Mouse (Mus musculus): ENCODE measurements around the gene Egfl8. TPM values are rescaled to one million over a fixed set of nuclear protein-coding genes. Genes with fewer than 3 reads are reported as not detected.

Egfl8 gene
- 8.8 and 11.4 TPM in 2 replicates for polyA plus RNA-seq (2014; fragmentation: Nextera tagmentation; extraction: Ambion mirVana)

DNA sequence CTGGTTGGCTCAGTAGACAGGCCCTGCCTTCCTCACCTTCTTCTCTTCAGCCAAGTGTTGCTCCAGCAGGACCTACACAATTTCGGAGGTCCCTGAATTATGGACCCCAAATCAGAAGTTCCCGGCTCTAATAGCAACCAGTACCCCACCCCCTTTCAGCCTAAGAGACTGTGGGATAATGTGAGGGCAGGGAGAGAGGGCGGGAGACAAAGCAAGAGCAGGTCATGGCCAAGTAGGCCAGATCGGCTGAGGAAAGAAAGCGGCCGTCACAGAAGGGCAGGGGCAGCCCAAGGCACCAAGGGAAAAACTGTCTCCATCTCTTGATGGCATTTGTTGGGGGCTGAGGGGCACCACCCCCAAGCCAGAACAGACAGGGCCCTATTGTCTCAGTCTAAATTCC lies at the start of gene Egfl8:
TSS of gene Egfl8 (minus strand) at position 101 of the 400 bp plus-strand sequence.
- Histone ChIP-seq H3K9me3 (ENCODE audit: control insufficient read depth, low read length) (no peaks in the 10 kb centered on the region), H3K4me3 (replicated peaks; ENCODE audit: low read length) (no peak within 1 kb of the TSS), H3K4me1 (replicated peaks; ENCODE audit: control insufficient read depth, insufficient read depth, low read length) (no peaks in the 10 kb centered on the region), H3K27ac (peak within 1 kb of the TSS; percentile 10; the same call in 1 of the 2 replicates), H3K27me3 (ENCODE audit: control insufficient read depth, insufficient read depth, low read length) (no peaks in the 10 kb centered on the region), H3K36me3 (replicated peaks; ENCODE audit: control insufficient read depth, insufficient read depth) (peaks cover 69% of the 10 kb centered on the region), H3K9ac (peak within 1 kb of the TSS; percentile 24; the same call in 1 of the 2 replicates), H3K4me2 (replicated peaks) (no peak within 1 kb of the TSS; the same call in 1 of the 2 replicates)
- ATAC-seq (ENCODE audit: low FRiP score) = no peak
- DNase-seq (ENCODE audit: low spot score) = no peak
- WGBS = 63% methylated on average over 6 of the region's 6 CpGs

DNA sequence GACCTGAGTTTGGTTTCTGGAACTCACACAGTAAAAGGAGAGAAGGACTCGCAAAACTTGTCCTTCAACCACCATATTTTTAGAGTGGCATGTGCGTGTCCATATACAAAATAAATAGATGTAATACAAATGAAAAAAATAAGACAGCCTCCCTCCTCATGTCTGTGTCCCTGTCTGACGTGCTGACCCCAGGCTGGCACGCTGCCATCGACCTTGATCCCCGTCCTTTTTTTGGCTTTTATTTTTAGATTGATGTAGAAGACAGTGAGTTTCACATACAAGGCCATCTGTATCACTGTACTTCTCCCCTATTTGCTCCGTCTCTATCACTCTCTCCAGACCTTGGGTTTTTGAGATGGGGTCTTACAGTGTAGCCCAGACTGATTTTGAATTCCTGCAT lies 48.7 kb upstream of the Egfl8 start:
- no peaks in the 10 kb centered on the region for H3K36me3 ChIP-seq (replicated peaks; ENCODE audit: control insufficient read depth, insufficient read depth)
- no peaks in the 10 kb centered on the region for H3K4me1 ChIP-seq (replicated peaks; ENCODE audit: control insufficient read depth, insufficient read depth, low read length)
- H3K27me3 ChIP-seq (ENCODE audit: control insufficient read depth, insufficient read depth, low read length) = peaks cover 19% of the 10 kb centered on the region
- no peaks in the 10 kb centered on the region for H3K9me3 ChIP-seq (ENCODE audit: control insufficient read depth, low read length)
- H3K27ac ChIP-seq = no peak overlapping the region
- H3K9ac ChIP-seq = no peak overlapping the region
- 74% methylated on average over 7 of the region's 7 CpGs for WGBS
- ATAC-seq (ENCODE audit: low FRiP score) (no peak), DNase-seq (ENCODE audit: low spot score) (no peak)
- no peak overlapping the region for H3K4me2 ChIP-seq (replicated peaks)
- H3K4me3 ChIP-seq (replicated peaks; ENCODE audit: low read length) = no peak overlapping the region

DNA sequence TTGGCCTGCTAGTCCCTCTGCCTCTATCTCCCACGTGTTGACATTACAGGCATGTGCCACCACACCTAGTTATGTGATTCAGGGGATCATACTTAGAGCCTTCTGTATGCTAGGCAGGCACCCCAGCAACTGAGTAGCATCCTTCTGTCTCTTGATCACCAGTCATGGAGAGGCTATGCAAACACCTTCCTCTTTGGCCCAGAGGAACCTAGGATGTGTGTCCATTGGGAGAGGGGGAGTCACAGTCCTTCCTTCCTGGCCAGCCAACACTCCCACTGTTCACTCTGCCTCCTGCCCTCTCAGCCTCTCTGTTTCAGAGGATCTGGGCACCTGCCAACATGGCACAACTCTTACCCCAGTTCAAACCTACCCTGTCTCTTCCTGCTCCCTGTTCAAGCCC lies 47.8 kb upstream of the Egfl8 start:
- no peak overlapping the region for H3K9ac ChIP-seq
- no peaks in the 10 kb centered on the region for H3K9me3 ChIP-seq (ENCODE audit: control insufficient read depth, low read length)
- no peaks in the 10 kb centered on the region for H3K36me3 ChIP-seq (replicated peaks; ENCODE audit: control insufficient read depth, insufficient read depth)
- no peaks in the 10 kb centered on the region for H3K4me1 ChIP-seq (replicated peaks; ENCODE audit: control insufficient read depth, insufficient read depth, low read length)
- H3K4me2 ChIP-seq (replicated peaks) = no peak overlapping the region
- no peak overlapping the region for H3K4me3 ChIP-seq (replicated peaks; ENCODE audit: low read length)
- no peak overlapping the region for H3K27ac ChIP-seq
- H3K27me3 ChIP-seq (ENCODE audit: control insufficient read depth, insufficient read depth, low read length) = peaks cover 19% of the 10 kb centered on the region
- DNase-seq (ENCODE audit: low spot score) (no peak), ATAC-seq (ENCODE audit: low FRiP score) (no peak)
- 59% methylated on average over 1 of the region's 1 CpGs for WGBS

DNA sequence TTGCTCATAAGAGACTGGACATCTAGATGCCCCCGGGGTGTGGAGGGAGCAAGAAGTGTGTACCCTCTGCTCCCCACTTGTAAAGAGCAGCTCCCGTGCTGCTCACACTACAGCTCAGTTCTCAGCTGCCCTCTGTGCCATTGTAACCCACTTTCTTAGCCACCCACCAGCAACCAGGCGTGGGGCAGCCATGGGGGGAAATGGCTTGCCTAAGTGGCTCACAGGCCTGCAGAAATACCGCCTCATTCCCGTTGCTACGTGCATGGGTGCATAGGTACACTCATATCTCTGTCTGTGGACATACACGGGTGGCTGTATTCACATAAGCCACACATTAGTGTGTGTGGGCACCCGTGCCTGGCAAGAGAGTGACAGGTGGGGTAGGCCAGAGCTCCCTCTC lies 47.2 kb upstream of the Egfl8 start:
- Histone ChIP-seq H3K9me3 (ENCODE audit: control insufficient read depth, low read length) (no peaks in the 10 kb centered on the region), H3K4me1 (replicated peaks; ENCODE audit: control insufficient read depth, insufficient read depth, low read length) (no peaks in the 10 kb centered on the region), H3K27me3 (ENCODE audit: control insufficient read depth, insufficient read depth, low read length) (peaks cover 19% of the 10 kb centered on the region), H3K36me3 (replicated peaks; ENCODE audit: control insufficient read depth, insufficient read depth) (no peaks in the 10 kb centered on the region), H3K4me3 (replicated peaks; ENCODE audit: low read length) (no peak overlapping the region), H3K4me2 (replicated peaks) (no peak overlapping the region), H3K27ac (no peak overlapping the region), H3K9ac (no peak overlapping the region)
- DNase-seq (ENCODE audit: low spot score) (no peak), ATAC-seq (ENCODE audit: low FRiP score) (no peak)
- WGBS = 85% methylated on average over 8 of the region's 8 CpGs

DNA sequence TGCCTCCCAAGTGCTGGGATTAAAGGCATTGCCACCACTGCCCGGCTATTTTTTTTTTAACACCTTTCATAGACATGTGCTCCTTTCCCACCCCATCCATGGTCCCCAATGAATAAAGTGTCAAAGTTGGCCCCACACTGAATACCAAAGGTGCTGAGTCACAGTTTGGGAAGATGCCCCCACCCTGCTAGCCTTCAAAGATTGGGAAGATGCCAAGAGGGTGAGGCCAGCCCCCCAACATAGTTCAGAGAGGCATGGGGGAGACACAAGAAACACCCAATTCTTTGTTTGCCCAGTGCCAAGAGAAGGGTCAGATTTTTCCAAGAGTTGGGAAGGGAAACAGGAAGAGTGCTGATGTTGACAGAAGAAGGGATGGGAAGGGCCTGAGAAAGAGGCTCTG lies 46.7 kb upstream of the Egfl8 start:
- no peak for DNase-seq (ENCODE audit: low spot score)
- H3K4me3 ChIP-seq (replicated peaks; ENCODE audit: low read length) = no peak overlapping the region
- H3K9me3 ChIP-seq (ENCODE audit: control insufficient read depth, low read length) = no peaks in the 10 kb centered on the region
- H3K27ac ChIP-seq = no peak overlapping the region
- H3K4me1 ChIP-seq (replicated peaks; ENCODE audit: control insufficient read depth, insufficient read depth, low read length) = no peaks in the 10 kb centered on the region
- peaks cover 19% of the 10 kb centered on the region for H3K27me3 ChIP-seq (ENCODE audit: control insufficient read depth, insufficient read depth, low read length)
- H3K36me3 ChIP-seq (replicated peaks; ENCODE audit: control insufficient read depth, insufficient read depth) = no peaks in the 10 kb centered on the region
- ATAC-seq (ENCODE audit: low FRiP score) = no peak
- 93% methylated on average over 1 of the region's 1 CpGs for WGBS
- H3K9ac ChIP-seq = no peak overlapping the region
- no peak overlapping the region for H3K4me2 ChIP-seq (replicated peaks)

DNA sequence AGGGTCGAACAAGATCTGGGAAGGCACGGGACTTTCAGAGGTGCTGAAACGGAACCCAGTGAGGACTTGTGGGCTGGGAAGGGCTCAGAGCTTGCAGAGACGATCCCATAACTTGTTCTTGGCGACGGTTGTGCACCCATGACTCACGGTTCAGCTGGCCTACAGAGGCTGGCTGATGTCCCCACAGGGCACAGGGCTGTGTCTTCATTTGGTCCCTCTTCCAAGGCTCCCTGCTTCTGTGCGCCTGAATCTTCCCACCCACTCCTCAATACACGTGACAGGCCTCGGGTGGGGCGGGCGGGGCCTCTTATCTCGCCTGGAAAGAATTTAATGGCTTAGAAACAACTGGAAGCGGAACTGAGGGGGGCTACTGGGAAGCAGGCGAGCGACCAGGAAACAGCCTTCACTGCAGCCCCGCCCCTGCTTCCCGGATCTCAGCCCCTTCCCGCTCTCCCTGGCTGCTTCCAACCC lies 45.4 kb upstream of the Egfl8 start:
- no peak for DNase-seq (ENCODE audit: low spot score)
- Histone ChIP-seq H3K27me3 (ENCODE audit: control insufficient read depth, insufficient read depth, low read length) (peaks cover 19% of the 10 kb centered on the region), H3K4me3 (replicated peaks; ENCODE audit: low read length) (no peak overlapping the region; the same call in 1 of the 2 replicates), H3K9me3 (ENCODE audit: control insufficient read depth, low read length) (no peaks in the 10 kb centered on the region), H3K4me2 (replicated peaks) (peak overlapping the region; percentile 29), H3K9ac (no peak overlapping the region), H3K4me1 (replicated peaks; ENCODE audit: control insufficient read depth, insufficient read depth, low read length) (no peaks in the 10 kb centered on the region), H3K27ac (no peak overlapping the region), H3K36me3 (replicated peaks; ENCODE audit: control insufficient read depth, insufficient read depth) (no peaks in the 10 kb centered on the region)
- no peak for ATAC-seq (ENCODE audit: low FRiP score)
- 11% methylated on average over 19 of the region's 19 CpGs for WGBS

DNA sequence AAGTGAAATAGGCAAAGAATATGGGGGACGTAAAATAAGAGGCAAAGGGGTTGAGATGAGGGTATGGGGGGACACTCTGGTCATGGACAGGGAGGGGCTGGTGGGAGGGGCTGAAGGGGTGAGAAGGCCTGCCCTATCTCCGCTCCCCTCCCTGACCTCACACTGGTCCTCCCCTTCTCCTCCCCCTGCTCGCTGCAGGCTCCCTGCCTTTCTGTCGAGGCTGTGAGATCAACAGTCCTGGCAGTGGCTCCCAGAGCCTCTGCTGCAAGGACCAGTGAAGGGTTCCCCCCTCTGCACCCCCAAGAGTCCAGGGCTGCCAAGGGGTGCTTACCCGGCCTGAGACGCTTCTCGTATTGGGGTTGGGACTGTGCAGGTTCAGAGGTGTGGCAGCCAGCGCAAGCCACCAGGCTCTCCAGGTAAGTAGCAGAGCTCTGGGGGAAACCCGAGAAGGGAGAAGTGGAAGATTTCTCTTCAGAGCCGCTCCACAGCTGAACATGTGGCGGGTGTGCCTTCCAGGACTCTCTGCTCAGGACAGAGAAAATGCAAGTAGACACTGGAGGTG lies 44.6 kb upstream of the Egfl8 start:
- WGBS = 44% methylated on average over 11 of the region's 11 CpGs
- ATAC-seq (ENCODE audit: low FRiP score) = no peak
- no peak overlapping the region for H3K4me2 ChIP-seq (replicated peaks)
- H3K4me1 ChIP-seq (replicated peaks; ENCODE audit: control insufficient read depth, insufficient read depth, low read length) = no peaks in the 10 kb centered on the region
- no peak overlapping the region for H3K4me3 ChIP-seq (replicated peaks; ENCODE audit: low read length)
- H3K36me3 ChIP-seq (replicated peaks; ENCODE audit: control insufficient read depth, insufficient read depth) = no peaks in the 10 kb centered on the region
- H3K9ac ChIP-seq = no peak overlapping the region
- no peak overlapping the region for H3K27ac ChIP-seq
- H3K27me3 ChIP-seq (ENCODE audit: control insufficient read depth, insufficient read depth, low read length) = peaks cover 19% of the 10 kb centered on the region
- no peaks in the 10 kb centered on the region for H3K9me3 ChIP-seq (ENCODE audit: control insufficient read depth, low read length)
- no peak for DNase-seq (ENCODE audit: low spot score)

DNA sequence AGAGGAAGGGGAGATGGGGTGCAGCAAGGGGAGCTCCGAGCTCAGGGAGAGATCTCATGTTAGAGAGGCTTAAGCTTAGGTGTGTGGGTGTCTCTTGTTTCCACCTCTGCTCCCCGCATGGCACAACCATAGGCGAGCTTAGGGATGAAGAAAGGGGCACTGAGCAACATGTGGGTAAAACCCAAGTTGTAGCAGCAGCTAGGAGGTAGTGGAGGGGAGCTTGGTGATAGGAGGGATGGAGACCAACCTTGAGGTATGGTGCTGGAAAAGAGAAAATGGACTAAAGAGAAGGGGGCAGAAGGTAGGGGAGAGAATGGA lies 44.1 kb upstream of the Egfl8 start:
- DNase-seq (ENCODE audit: low spot score) (no peak), ATAC-seq (ENCODE audit: low FRiP score) (no peak)
- Histone ChIP-seq H3K4me3 (replicated peaks; ENCODE audit: low read length) (no peak overlapping the region), H3K4me1 (replicated peaks; ENCODE audit: control insufficient read depth, insufficient read depth, low read length) (no peaks in the 10 kb centered on the region), H3K27ac (no peak overlapping the region), H3K27me3 (ENCODE audit: control insufficient read depth, insufficient read depth, low read length) (peaks cover 19% of the 10 kb centered on the region), H3K36me3 (replicated peaks; ENCODE audit: control insufficient read depth, insufficient read depth) (no peaks in the 10 kb centered on the region), H3K9me3 (ENCODE audit: control insufficient read depth, low read length) (no peaks in the 10 kb centered on the region), H3K9ac (no peak overlapping the region), H3K4me2 (replicated peaks) (no peak overlapping the region)
- WGBS = 71% methylated on average over 3 of the region's 3 CpGs

DNA sequence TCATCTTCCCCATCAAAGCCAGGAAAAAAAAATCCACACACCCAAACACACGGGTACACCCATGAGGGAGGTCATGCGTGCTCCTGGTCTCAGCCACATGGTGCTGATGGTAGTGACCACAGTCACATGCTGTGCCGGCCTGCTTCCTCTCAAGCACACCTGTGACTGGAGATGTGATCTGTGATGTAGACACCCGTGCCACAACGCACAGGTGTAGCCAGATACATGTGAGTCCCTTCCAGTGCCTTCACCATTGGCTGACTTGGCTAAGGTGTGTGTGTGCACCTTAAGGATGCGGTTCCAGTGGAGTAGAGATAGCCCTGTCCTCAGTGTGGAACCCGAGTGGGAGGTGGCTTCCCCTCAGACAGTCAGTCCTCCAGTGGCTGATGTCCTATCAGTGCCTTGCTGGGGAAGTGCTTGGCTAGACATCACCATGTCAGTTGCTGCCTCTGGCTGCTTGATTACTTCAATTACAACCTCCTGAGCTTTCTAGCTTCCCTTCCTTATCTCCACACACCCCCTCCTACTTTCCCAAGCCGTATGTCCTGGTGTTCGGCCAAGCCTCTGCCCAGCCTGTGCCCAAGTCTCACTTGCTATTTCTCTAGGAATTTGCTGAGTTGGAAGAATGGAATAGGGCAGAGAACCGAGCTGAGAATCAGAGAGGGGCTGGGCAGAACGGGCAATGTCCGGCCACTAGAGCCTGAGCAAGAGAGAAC lies 43.6 kb upstream of the Egfl8 start:
- no peaks in the 10 kb centered on the region for H3K4me1 ChIP-seq (replicated peaks; ENCODE audit: control insufficient read depth, insufficient read depth, low read length)
- 68% methylated on average over 12 of the region's 12 CpGs for WGBS
- peaks cover 16% of the 10 kb centered on the region for H3K27me3 ChIP-seq (ENCODE audit: control insufficient read depth, insufficient read depth, low read length)
- H3K4me2 ChIP-seq (replicated peaks) = no peak overlapping the region
- H3K4me3 ChIP-seq (replicated peaks; ENCODE audit: low read length) = no peak overlapping the region
- no peak overlapping the region for H3K9ac ChIP-seq
- no peak for ATAC-seq (ENCODE audit: low FRiP score)
- H3K27ac ChIP-seq = no peak overlapping the region
- H3K36me3 ChIP-seq (replicated peaks; ENCODE audit: control insufficient read depth, insufficient read depth) = no peaks in the 10 kb centered on the region
- DNase-seq (ENCODE audit: low spot score) = no peak
- H3K9me3 ChIP-seq (ENCODE audit: control insufficient read depth, low read length) = no peaks in the 10 kb centered on the region

Measured in hindbrain, embryonic 14.5 days (tissue).